Mouse (Mus musculus) lung, embryonic 16.5 days (tissue): Measurements from ENCODE around the gene Prdx3. TPM values are rescaled to one million over a fixed set of nuclear protein-coding genes. Genes with fewer than 3 reads are reported as not detected.

Experiments used
- ATAC-seq: fragments of 200-750 bp; cut with Nextera tagmentation; 2 replicates; pipeline ENCODE4 v1.8.0; 2017; ENCODE audit warnings: low read depth, mild to moderate bottlenecking, moderate library complexity
- H3K27ac ChIP-seq: fragments of 300-500 bp; sonication (generic); 2 replicates; pipeline ENCODE4 v1.5.1; 2014; ENCODE audit warnings: mild to moderate bottlenecking, control low read depth, low read length
- H3K27me3 ChIP-seq: fragments of 300-500 bp; sonication (generic); 2 replicates; pipeline ENCODE4 v1.6.1; 2014; ENCODE audit warnings: low read depth, low read length, mixed read lengths; ENCODE audit not compliant: control insufficient read depth, insufficient read depth
- H3K36me3 ChIP-seq: fragments of 300-500 bp; sonication (generic); 2 replicates; pipeline ENCODE4 v1.6.1; 2014; ENCODE audit warnings: low read length; ENCODE audit not compliant: control insufficient read depth, insufficient read depth
- H3K4me1 ChIP-seq: fragments of 300-500 bp; sonication (generic); replicated peaks from 2 replicates; pipeline ENCODE4 v1.6.1; 2014; ENCODE audit warnings: low read length, mixed read lengths; ENCODE audit not compliant: control insufficient read depth, insufficient read depth
- H3K4me2 ChIP-seq: fragments of 300-500 bp; sonication (generic); 2 replicates; pipeline ENCODE4 v1.6.1; 2014; ENCODE audit warnings: low read depth, low read length, control low read depth
- H3K4me3 ChIP-seq: fragments of 300-500 bp; sonication (generic); 2 replicates; pipeline ENCODE4 v1.5.1; 2014; ENCODE audit warnings: mild to moderate bottlenecking, low read length, control low read depth
- H3K9ac ChIP-seq: fragments of 300-500 bp; sonication (generic); 2 replicates; pipeline ENCODE4 v1.6.1; 2014; ENCODE audit warnings: low read length, control low read depth
- H3K9me3 ChIP-seq: fragments of 300-500 bp; sonication (generic); 2 replicates; pipeline ENCODE4 v1.6.1; 2016; ENCODE audit warnings: low read length; ENCODE audit not compliant: control insufficient read depth
- WGBS: fragments of 180-500 bp; shearing (Covaris S2); extraction: QIAGEN DNeasy Blood & Tissue Kit; methylation state at CpG from one replicate; pipeline ENCODE4 v1.1.7; 2014; 5-methylcytosine and 5-hydroxymethylcytosine counted together
- polyA plus RNA-seq: library from polyadenylated mRNA; unstranded; fragments of >200 nt; fragmentation: Nextera tagmentation; extraction: Ambion mirVana; gene quantifications from 2 replicates; pipeline ENCODE4 v1.2.1, GENCODE M21; 2015

Prdx3 gene
- 111 and 120 TPM in 2 replicates for polyA plus RNA-seq

GRCm38 (mm10) chr19:60874064-60874694 is at the start of gene Prdx3:
TSS of gene Prdx3 (minus strand) at chr19:60874556.
- no peaks in the 10 kb centered on the region for H3K9me3 ChIP-seq
- H3K4me3 ChIP-seq = peak within 1 kb of the TSS; percentile 69
- H3K9ac ChIP-seq = peak within 1 kb of the TSS; percentile 74
- H3K4me1 ChIP-seq = peaks cover 10% of the 10 kb centered on the region; the same call in 1 of the 2 replicates
- H3K4me2 ChIP-seq = peak within 1 kb of the TSS; percentile 66
- WGBS = under 1% methylated on average over 28 of the region's 28 CpGs
- H3K36me3 ChIP-seq = peaks cover 8% of the 10 kb centered on the region
- no peaks in the 10 kb centered on the region for H3K27me3 ChIP-seq
- peak; percentile 99 for ATAC-seq
- H3K27ac ChIP-seq = peak within 1 kb of the TSS; percentile 81

- Histone ChIP-seq H3K9ac (no peak overlapping the region), H3K36me3 (no peaks in the 10 kb centered on the region), H3K9me3 (no peaks in the 10 kb centered on the region), H3K4me3 (no peak overlapping the region), H3K4me1 (no peaks in the 10 kb centered on the region), H3K27me3 (no peaks in the 10 kb centered on the region), H3K4me2 (no peak overlapping the region), H3K27ac (no peak overlapping the region)
- no peak for ATAC-seq
- WGBS = 78% methylated on average over 6 of the region's 6 CpGs
Measured at GRCm38 (mm10) chr19:60916869-60917570, 42.7 kb upstream of the Prdx3 start.

DNA sequence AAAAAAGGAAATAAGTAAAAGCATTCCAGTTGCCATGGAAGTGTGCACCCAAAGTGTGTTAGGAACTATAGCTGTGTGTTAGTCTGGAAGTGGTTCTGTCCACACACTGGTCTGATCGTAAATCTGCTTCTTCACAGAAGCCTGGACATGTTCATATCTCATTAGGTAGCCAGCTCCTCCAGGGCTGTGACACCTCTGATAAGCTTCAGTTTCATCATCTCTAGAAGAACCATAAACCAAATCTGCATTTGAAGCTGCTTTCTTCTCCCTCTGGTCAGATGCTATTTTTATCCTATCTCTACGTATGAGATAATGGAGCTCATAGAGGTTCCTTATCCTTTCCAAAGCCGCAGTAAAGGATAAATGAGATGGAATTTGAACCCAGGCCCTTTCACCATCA is 41.5 kb upstream of the Prdx3 start:
- no peak overlapping the region for H3K4me2 ChIP-seq
- H3K27me3 ChIP-seq = no peaks in the 10 kb centered on the region
- H3K9ac ChIP-seq = no peak overlapping the region
- no peak for ATAC-seq
- no peaks in the 10 kb centered on the region for H3K36me3 ChIP-seq
- H3K4me3 ChIP-seq = no peak overlapping the region
- H3K9me3 ChIP-seq = no peaks in the 10 kb centered on the region
- H3K4me1 ChIP-seq = no peaks in the 10 kb centered on the region
- 69% methylated on average over 3 of the region's 3 CpGs for WGBS
- H3K27ac ChIP-seq = no peak overlapping the region

GRCm38 (mm10) chr19:60915236-60915635 is 40.9 kb upstream of the Prdx3 start:
- 37% methylated on average over 4 of the region's 4 CpGs for WGBS
- H3K4me2 ChIP-seq = no peak overlapping the region
- H3K9ac ChIP-seq = no peak overlapping the region
- no peak overlapping the region for H3K27ac ChIP-seq
- no peaks in the 10 kb centered on the region for H3K36me3 ChIP-seq
- H3K4me3 ChIP-seq = no peak overlapping the region
- H3K9me3 ChIP-seq = no peaks in the 10 kb centered on the region
- no peaks in the 10 kb centered on the region for H3K27me3 ChIP-seq
- ATAC-seq = no peak
- no peaks in the 10 kb centered on the region for H3K4me1 ChIP-seq

GRCm38 (mm10) chr19:60911653-60912052 is 37.3 kb upstream of the Prdx3 start:
- H3K27ac ChIP-seq = no peak overlapping the region
- no peaks in the 10 kb centered on the region for H3K27me3 ChIP-seq
- H3K9ac ChIP-seq = no peak overlapping the region
- no peaks in the 10 kb centered on the region for H3K4me1 ChIP-seq
- no peak overlapping the region for H3K4me2 ChIP-seq
- 51% methylated on average over 2 of the region's 2 CpGs for WGBS
- H3K4me3 ChIP-seq = no peak overlapping the region
- no peaks in the 10 kb centered on the region for H3K9me3 ChIP-seq
- no peak for ATAC-seq
- no peaks in the 10 kb centered on the region for H3K36me3 ChIP-seq

- Histone ChIP-seq H3K4me2 (no peak overlapping the region), H3K4me3 (no peak overlapping the region), H3K9me3 (no peaks in the 10 kb centered on the region), H3K27ac (no peak overlapping the region), H3K36me3 (no peaks in the 10 kb centered on the region), H3K4me1 (no peaks in the 10 kb centered on the region), H3K27me3 (no peaks in the 10 kb centered on the region), H3K9ac (no peak overlapping the region)
- ATAC-seq = no peak
Measured at GRCm38 (mm10) chr19:60910304-60910703, 35.9 kb upstream of the Prdx3 start.

GRCm38 (mm10) chr19:60905477-60905876 is 31.1 kb upstream of the Prdx3 start:
- H3K4me3 ChIP-seq = no peak overlapping the region
- H3K27me3 ChIP-seq = no peaks in the 10 kb centered on the region
- no peak overlapping the region for H3K9ac ChIP-seq
- H3K9me3 ChIP-seq = no peaks in the 10 kb centered on the region
- no peak overlapping the region for H3K4me2 ChIP-seq
- H3K27ac ChIP-seq = no peak overlapping the region
- no peak for ATAC-seq
- peaks cover 10% of the 10 kb centered on the region for H3K4me1 ChIP-seq
- 96% methylated on average over 5 of the region's 5 CpGs for WGBS
- no peaks in the 10 kb centered on the region for H3K36me3 ChIP-seq

GRCm38 (mm10) chr19:60903971-60904370 is 29.6 kb upstream of the Prdx3 start:
- Histone ChIP-seq H3K4me2 (no peak overlapping the region), H3K9me3 (no peaks in the 10 kb centered on the region), H3K4me1 (peaks cover 10% of the 10 kb centered on the region), H3K9ac (no peak overlapping the region), H3K27me3 (no peaks in the 10 kb centered on the region), H3K27ac (no peak overlapping the region), H3K36me3 (no peaks in the 10 kb centered on the region), H3K4me3 (no peak overlapping the region)
- 72% methylated on average over 1 of the region's 1 CpGs for WGBS
- no peak for ATAC-seq

DNA sequence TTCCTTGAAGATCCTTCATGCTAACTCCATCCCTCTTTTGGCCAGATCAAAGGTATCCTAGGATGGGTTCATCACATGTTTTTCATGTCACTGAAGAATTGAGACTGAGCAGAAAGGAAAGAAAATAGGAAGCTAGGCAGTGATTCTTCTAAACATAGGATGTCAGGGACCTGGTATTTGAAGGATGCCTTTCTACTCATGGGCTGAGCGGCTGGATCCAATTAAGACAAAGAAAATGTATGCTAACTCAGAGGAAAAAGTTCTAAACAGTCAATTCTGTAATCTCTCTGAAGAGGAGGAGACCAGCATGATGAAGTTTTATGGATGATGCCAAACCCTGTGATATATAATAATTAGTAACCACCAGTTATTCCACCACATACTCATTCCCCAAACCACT is 28.8 kb upstream of the Prdx3 start:
- Histone ChIP-seq H3K27me3 (no peaks in the 10 kb centered on the region), H3K4me3 (no peak overlapping the region), H3K4me2 (no peak overlapping the region), H3K27ac (0 out of 2 replicates have a peak overlapping the region, but pooled peaks have one; percentile 16), H3K36me3 (no peaks in the 10 kb centered on the region), H3K9ac (no peak overlapping the region), H3K9me3 (no peaks in the 10 kb centered on the region), H3K4me1 (peaks cover 10% of the 10 kb centered on the region)
- ATAC-seq = no peak
- WGBS = 47% methylated on average over 1 of the region's 1 CpGs
